Mouse (Mus musculus) megakaryocyte, embryonic 14.5 days (primary cell): ENCODE data around the gene Nebl.

Experiments used
- FLI1 ChIP-seq: IDR thresholded peaks from 2 replicates; pipeline ENCODE4 v1.6.1; 2012; ENCODE audit warnings: low read length, inconsistent platforms, mixed read lengths
- GATA1 ChIP-seq: IDR thresholded peaks from 3 replicates; pipeline ENCODE4 v1.6.1; 2012; ENCODE audit warnings: mixed read lengths, low read length, inconsistent platforms, borderline replicate concordance

- no peak for TF ChIP-seq FLI1
- TF ChIP-seq GATA1, result no peak
Observed at GRCm38 (mm10) chr2:17558889-17559742, 172.1 kb downstream of the Nebl start.
